Mouse (Mus musculus) gastrocnemius, postnatal 14 days (tissue): ENCODE data around the gene Wdr72. TPM values are rescaled to one million over a fixed set of nuclear protein-coding genes. Genes with fewer than 3 reads are reported as not detected.

ENCODE experiments used
- total RNA-seq, 2 experiments: library from RNA; stranded (reverse); gene quantifications; 2 replicates each; pipeline ENCODE4 v1.2.3; 2021

Wdr72 gene
- total RNA-seq, 2 experiments from 2014 or later: not detected

Other genes with a start within 250 kb of the Wdr72 start
- under 1 TPM; 0.09 to 0.27 TPM for gene Unc13c, start 141.4 kb upstream of the Wdr72 start, total RNA-seq